Mouse (Mus musculus): ENCODE results near the gene 4930402H24Rik.

4930402H24Rik gene

GRCm38 (mm10) chr2:130813729-130814128, 92.5 kb downstream of the 4930402H24Rik start:
- DNase-seq (ENCODE audit: low spot score in 2 of 2): no peak

GRCm38 (mm10) chr2:130812487-130812886, 93.7 kb downstream of the 4930402H24Rik start:
- DNase-seq (ENCODE audit: low spot score in 2 of 2): no peak

- no peak for DNase-seq (ENCODE audit: low spot score in 2 of 2)
Observed at GRCm38 (mm10) chr2:130805146-130805545, 101.1 kb downstream of the 4930402H24Rik start.

GRCm38 (mm10) chr2:130803706-130804105, 102.5 kb downstream of the 4930402H24Rik start:
- DNase-seq (ENCODE audit: low spot score in 2 of 2): no peak

GRCm38 (mm10) chr2:130795731-130796130, 110.5 kb downstream of the 4930402H24Rik start:
- no peak for DNase-seq (ENCODE audit: low spot score in 2 of 2)

GRCm38 (mm10) chr2:130791722-130792121, 114.5 kb downstream of the 4930402H24Rik start:
- no peak for DNase-seq (ENCODE audit: low spot score in 2 of 2)

- no peak for DNase-seq (ENCODE audit: low spot score in 2 of 2)
Observed at GRCm38 (mm10) chr2:130789642-130790041, 116.6 kb downstream of the 4930402H24Rik start.

- DNase-seq (ENCODE audit: low spot score in 2 of 2): no peak
Observed at GRCm38 (mm10) chr2:130789039-130789438, 117.2 kb downstream of the 4930402H24Rik start.

GRCm38 (mm10) chr2:130784939-130785338, 121.3 kb downstream of the 4930402H24Rik start:
- DNase-seq (ENCODE audit: low spot score in 2 of 2): no peak

- no peak for DNase-seq (ENCODE audit: low spot score in 2 of 2)
Observed at GRCm38 (mm10) chr2:130780615-130781303, 125.4 kb downstream of the 4930402H24Rik start.

GRCm38 (mm10) chr2:130779935-130780334, 126.3 kb downstream of the 4930402H24Rik start:
- no peak for DNase-seq (ENCODE audit: low spot score in 2 of 2)

GRCm38 (mm10) chr2:130776610-130777009, 129.6 kb downstream of the 4930402H24Rik start:
- DNase-seq (ENCODE audit: low spot score in 2 of 2): no peak

GRCm38 (mm10) chr2:130767483-130767882, 138.7 kb downstream of the 4930402H24Rik start:
- peak in 1 of 2 experiments; percentile 22 for DNase-seq (ENCODE audit: low spot score in 2 of 2)

- no peak for DNase-seq (ENCODE audit: low spot score in 2 of 2)
Observed at GRCm38 (mm10) chr2:130765396-130765795, 140.8 kb downstream of the 4930402H24Rik start.

GRCm38 (mm10) chr2:130760876-130761275, 145.3 kb downstream of the 4930402H24Rik start:
- DNase-seq (ENCODE audit: low spot score in 2 of 2): no peak

GRCm38 (mm10) chr2:130755061-130755607, 151.1 kb downstream of the 4930402H24Rik start:
- no peak for DNase-seq (ENCODE audit: low spot score in 2 of 2)

- DNase-seq (ENCODE audit: low spot score in 2 of 2): no peak
Observed at GRCm38 (mm10) chr2:130754596-130754995, 151.6 kb downstream of the 4930402H24Rik start.

GRCm38 (mm10) chr2:130750449-130750848, 155.8 kb downstream of the 4930402H24Rik start:
- DNase-seq (ENCODE audit: low spot score in 2 of 2): no peak

- DNase-seq (ENCODE audit: low spot score in 2 of 2): no peak
Observed at GRCm38 (mm10) chr2:130749708-130750107, 156.5 kb downstream of the 4930402H24Rik start.

GRCm38 (mm10) chr2:130743576-130743975, 162.6 kb downstream of the 4930402H24Rik start:
- DNase-seq (ENCODE audit: low spot score in 2 of 2): no peak

- no peak for DNase-seq (ENCODE audit: low spot score in 2 of 2)
Observed at GRCm38 (mm10) chr2:130740096-130740495, 166.1 kb downstream of the 4930402H24Rik start.

GRCm38 (mm10) chr2:130738019-130738418, 168.2 kb downstream of the 4930402H24Rik start:
- DNase-seq (ENCODE audit: low spot score in 2 of 2): no peak

GRCm38 (mm10) chr2:130735281-130735680, 170.9 kb downstream of the 4930402H24Rik start:
- no peak for DNase-seq (ENCODE audit: low spot score in 2 of 2)

Data from thymus, postnatal 10 days (tissue).